ENCODE assay signal across 8 mouse cellular contexts in the genomic region with DNA sequence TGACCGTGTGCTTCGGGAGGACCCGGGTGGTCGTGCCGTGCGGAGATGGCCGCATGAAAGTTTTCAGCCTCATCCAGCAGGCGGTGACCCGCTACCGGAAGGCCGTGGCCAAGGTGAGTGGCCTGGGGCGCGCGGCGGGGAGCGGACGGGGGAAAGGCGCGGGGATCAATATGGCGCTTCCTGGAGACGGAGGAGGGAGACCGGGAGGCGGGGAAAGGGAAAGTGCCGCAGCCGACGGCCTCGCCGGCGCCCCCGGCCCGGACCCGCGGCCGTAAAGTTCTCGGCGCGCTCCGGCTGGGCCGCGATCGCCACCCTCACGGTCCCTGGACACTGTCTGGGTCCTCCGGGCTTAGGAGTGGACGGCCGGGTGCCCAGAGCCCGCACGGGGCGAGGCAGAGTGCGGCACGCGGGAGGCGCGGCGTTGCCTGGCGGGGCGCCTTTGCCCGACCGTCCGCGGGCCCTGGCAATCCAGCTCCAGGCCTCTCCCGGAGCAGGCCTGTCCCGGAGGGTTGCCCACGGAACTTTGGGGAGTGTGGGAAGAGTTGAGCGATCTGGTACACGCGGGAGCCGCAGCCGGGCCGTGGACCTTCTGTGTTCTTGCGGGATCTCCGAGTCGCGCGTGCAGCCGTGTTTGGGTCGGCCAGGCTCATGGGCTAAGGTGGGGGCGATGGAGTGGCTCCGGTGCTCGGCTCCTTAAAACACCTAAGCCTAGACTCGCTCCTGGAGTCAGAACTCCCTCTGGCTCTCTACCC. TPM values are rescaled to one million over a fixed set of nuclear protein-coding genes. Genes with fewer than 3 reads are reported as not detected.
A peak's percentile ranks its signal among the peaks of the same experiment; 100 is the strongest.
DNase-seq lines count a peak whose midpoint lies in the region; ATAC-seq and TF ChIP-seq lines count a peak whose summit lies in the region.

No protein-coding gene starts in this region.

- no peak for TF ChIP-seq CTCF in cerebellum, adult 2 months (IDR thresholded peaks at IDR 0.05; ENCODE audit: borderline replicate concordance, insufficient read depth, low read depth, low read length)
- no peak for TF ChIP-seq CTCF in forebrain, postnatal 0 days (IDR thresholded peaks at IDR 0.05; ENCODE audit: low read depth)

- H3K4me1 ChIP-seq in cerebellum, adult 2 months (ENCODE audit: control insufficient read depth, insufficient read depth, low read length): no peaks in the 10 kb centered on the region; the same call in 1 of the 2 replicates
- H3K4me1 ChIP-seq in forebrain, postnatal 0 days (ENCODE audit: insufficient read depth): peaks cover 17% of the 10 kb centered on the region; the same call in 1 of the 2 replicates

- WGBS in cerebellum, adult 2 months: under 1% methylated on average over 75 of the region's 80 CpGs
- 1% methylated on average over 60 of the region's 80 CpGs for WGBS in forebrain, postnatal 0 days

- peak; percentile 36 for ATAC-seq in forebrain, postnatal 0 days

- peak; percentile 63 for DNase-seq in R1 (ENCODE audit: low read depth, low spot score)
- DNase-seq in cerebellum, adult 2 months: peak; percentile 42 to 62
- DNase-seq in forebrain, postnatal 0 days: peak; percentile 46
- peak; percentile 62 to 79 for DNase-seq in heart, postnatal 36 days
- DNase-seq in layer of hippocampus, postnatal 25 days (ENCODE audit: extremely low spot score in 1 of 2, low spot score in 1 of 2): peak; percentile 12 to 33
- peak; percentile 60 for DNase-seq in lung, postnatal 14 days
- peak; percentile 25 to 34 for DNase-seq in right cerebral cortex, adult 2 months (ENCODE audit: low spot score in 2 of 2)
- no peak for DNase-seq in thymus, postnatal 36 days

- H3K9ac ChIP-seq in forebrain, postnatal 0 days: peak overlapping the region; percentile 69

- H3K9me3 ChIP-seq in forebrain, postnatal 0 days (ENCODE audit: low read length): no peaks in the 10 kb centered on the region

- no peak overlapping the region for H3K27ac ChIP-seq in cerebellum, adult 2 months (ENCODE audit: insufficient read depth, low read length)
- H3K27ac ChIP-seq in forebrain, postnatal 0 days (ENCODE audit: low read depth, low read length): peak overlapping the region; percentile 82

- peak overlapping the region; percentile 84 for H3K4me2 ChIP-seq in forebrain, postnatal 0 days (ENCODE audit: low read depth)

- H3K27me3 ChIP-seq in cerebellum, adult 2 months (ENCODE audit: control insufficient read depth, insufficient read depth, low read length): 0 out of 2 replicates have a peak, but pooled peaks cover 1% of the 10 kb centered on the region
- H3K27me3 ChIP-seq in forebrain, postnatal 0 days (ENCODE audit: insufficient read depth, low read length): no peaks in the 10 kb centered on the region

- peak overlapping the region; percentile 67 for H3K4me3 ChIP-seq in cerebellum, adult 2 months (replicated peaks; ENCODE audit: insufficient read depth, low read depth, low read length)
- peak overlapping the region; percentile 95 for H3K4me3 ChIP-seq in forebrain, postnatal 0 days (ENCODE audit: low read depth, low read length)

- H3K36me3 ChIP-seq in forebrain, postnatal 0 days (ENCODE audit: insufficient read depth): no peaks in the 10 kb centered on the region

- no peak for TF ChIP-seq POLR2A in cerebellum, adult 2 months (IDR thresholded peaks at IDR 0.05; ENCODE audit: borderline replicate concordance, insufficient read depth, low read length)

- intact Hi-C loops in heart, postnatal 36 days (cut with DNase I): loop anchor here (2.0 to 5.0 kb wide), 2 partner anchors 74 to 113 kb away; no protein-coding TSS in a partner anchor

RNA-seq across cellular contexts. Expression of a gene that starts 0.8 kb away (rescaled TPM):
- polyA plus RNA-seq in cerebellum, adult 2 months (2012; rRNA removed): 13.2 and 13.5 TPM in 2 replicates
- total RNA-seq in forebrain, postnatal 0 days (2014; rRNA removed): 21.6 and 31.0 TPM in 2 replicates
- 7.5 and 11.4 TPM in 2 replicates for polyA plus RNA-seq in forebrain, postnatal 0 days (2015; fragmentation: Nextera tagmentation; extraction: Ambion mirVana)
- total RNA-seq in heart, postnatal 36 days (2021): 10 to 100 TPM; 30.9 to 33.5 TPM
- 10 to 100 TPM; 21.8 to 22.7 TPM for total RNA-seq in layer of hippocampus, postnatal 25 days (2021)

Comparison
In these comparisons a context has a peak if more than half of its experiments do, and no peak if none do; other contexts are left out.
1. DNase-seq: peak in R1 (single experiment), cerebellum, adult 2 months (2 of 2), forebrain, postnatal 0 days (single experiment), heart, postnatal 36 days (2 of 2), layer of hippocampus, postnatal 25 days (2 of 2), lung, postnatal 14 days (single experiment) and right cerebral cortex, adult 2 months (2 of 2); none in thymus, postnatal 36 days (0 of 2).